Mouse (Mus musculus): ENCODE results near the gene Adrb1.
"Not testable (repeated sequence)": the region's sequence is repeated elsewhere in the genome, so short reads cannot be mapped to it uniquely, and the experiment has no call there.

Gene Adrb1

DNA sequence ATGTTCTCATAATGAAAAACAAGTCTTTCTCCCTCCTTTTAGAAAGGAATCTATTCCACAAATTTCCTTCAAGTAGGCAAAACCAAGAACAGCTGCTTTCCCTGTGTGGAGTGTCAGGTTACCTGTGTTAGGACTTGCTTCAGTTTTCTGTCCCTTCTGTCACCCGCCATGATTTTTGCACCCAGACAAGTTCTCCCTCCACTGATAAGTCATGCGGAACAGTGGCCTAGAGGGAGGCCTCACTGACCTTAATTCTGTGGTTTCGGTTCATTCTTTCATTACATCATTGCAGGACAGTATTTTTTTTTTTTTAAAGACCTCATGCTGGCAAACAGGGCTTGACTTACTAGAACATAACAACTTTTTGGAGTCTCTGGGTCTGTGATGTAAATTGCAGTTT is 27.3 kb downstream of the Adrb1 start:
- DNase-seq (ENCODE audit: low read depth, low spot score), result peak; percentile 29

DNA sequence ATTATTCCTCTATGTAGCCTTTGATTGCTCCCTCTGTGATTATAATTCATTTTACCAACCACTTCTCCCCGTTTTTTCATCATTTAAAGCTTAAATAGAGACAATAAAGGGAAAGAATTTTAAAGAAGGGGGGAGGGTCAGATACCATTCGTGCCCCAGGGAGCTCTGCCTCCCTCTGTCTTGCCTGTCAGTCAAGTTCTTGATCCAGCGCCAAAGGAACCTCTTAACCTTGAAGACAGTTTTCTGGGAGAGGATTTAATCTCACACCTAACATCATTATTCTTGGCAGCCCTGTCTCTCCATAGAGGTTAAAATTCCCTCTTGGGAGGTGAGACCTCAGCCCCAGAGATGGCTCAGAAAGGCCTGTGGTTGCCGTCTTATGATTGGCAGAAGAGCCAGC is 28.7 kb downstream of the Adrb1 start:
- DNase-seq (ENCODE audit: low read depth, low spot score), result no peak

DNA sequence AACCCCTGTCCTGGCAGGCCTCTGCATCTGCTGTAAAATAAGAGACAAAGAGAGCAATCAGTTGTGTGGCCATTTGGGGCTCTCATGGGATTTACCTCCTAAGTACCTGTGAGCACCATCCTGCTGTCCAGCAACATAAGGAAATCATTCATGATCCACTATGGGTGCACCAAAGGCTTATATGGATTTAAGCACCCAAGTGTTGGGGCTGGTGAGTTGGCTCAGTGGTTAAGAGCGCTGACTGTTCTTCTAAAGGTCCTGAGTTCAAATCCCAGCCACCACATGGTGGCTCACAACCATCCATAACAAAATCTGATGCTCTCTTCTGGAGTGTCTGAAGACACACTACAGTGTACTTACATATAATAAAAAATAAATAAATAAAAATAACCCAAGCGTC is 32.5 kb downstream of the Adrb1 start:
- not testable (repeated sequence) for DNase-seq (ENCODE audit: low read depth, low spot score)

DNA sequence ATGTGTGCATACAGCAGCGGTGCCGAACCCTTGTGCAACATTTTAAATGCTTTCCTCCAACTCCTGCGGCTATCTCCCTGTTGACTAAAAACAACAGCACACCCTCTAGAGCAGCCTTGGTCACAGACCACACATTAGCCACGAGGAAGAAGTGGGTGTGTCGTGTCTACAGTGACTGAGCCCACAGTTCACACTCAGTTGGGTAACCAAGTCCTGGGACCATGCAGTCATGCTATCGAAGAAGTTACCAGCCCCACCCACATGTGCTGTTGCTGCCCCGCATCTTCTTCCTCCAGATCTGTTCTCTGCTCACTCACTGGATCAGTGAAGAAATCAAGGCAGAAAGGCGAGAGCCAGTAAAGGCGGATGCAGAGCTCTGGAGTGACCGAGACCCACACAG is 34.4 kb downstream of the Adrb1 start:
- no peak for DNase-seq (ENCODE audit: low read depth, low spot score)

DNA sequence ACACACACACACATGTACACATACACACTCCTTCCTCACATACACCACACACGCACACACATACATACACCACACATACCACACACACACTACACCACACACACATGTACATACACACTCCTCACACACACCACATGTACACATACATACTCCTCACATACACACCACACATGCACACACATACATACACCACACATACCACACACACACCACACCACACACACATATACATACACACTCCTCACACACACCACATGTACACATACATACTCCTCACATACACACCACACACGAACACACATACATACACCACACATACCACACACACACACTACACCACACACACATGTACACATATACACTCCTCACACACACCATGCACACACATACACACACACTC is 36.3 kb downstream of the Adrb1 start:
- no peak for DNase-seq (ENCODE audit: low read depth, low spot score)

DNA sequence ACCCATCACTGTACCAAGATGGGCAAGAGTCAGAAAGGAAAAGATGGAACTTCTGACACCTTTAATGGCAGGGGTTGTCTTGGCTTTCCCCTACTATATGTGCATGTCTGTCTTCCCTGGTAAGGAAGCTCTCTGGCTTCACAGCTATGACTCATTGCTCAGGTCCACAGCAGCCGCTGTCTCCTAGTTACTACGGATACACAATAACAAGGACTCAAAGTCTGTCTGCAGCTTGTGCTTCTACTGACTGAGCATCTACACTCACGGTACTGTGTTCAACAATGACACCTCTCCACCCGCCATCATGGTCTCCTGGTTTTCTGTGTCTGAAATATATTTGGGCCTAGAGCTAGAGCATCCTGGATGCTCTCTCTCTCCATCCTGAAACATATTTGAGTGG is 37.7 kb downstream of the Adrb1 start:
- no peak for DNase-seq (ENCODE audit: low read depth, low spot score)

DNA sequence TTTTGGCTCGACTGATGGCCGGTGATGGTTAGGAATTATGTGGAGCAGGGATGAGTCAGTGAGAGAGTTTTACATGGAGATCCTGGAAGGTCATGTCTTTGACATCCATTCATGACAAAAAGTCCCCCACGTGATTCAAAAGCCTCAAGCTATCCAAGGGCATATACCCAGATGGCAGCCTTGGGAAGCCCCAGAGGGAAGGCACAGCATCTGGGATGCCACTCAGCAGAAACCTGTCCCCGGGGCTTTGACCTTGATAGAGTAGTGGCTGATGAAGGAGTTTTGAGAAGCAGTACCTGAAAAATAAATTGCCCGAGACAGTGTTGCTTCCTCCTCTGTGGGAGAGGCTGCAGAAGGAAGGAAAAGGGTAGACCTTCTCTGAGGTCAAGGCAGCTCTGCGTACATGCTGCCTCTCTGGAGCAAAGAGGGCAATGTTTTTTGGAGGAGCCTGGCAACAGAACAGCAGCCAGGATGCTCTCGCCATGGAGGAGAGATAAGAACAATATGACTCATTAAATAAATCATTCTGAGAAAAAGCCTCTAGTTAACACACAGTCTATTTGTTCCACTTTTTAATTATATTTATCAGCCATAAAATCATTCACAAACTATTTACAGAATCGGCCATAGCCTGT is 38.4 kb downstream of the Adrb1 start:
- no peak for DNase-seq (ENCODE audit: low read depth, low spot score)

DNA sequence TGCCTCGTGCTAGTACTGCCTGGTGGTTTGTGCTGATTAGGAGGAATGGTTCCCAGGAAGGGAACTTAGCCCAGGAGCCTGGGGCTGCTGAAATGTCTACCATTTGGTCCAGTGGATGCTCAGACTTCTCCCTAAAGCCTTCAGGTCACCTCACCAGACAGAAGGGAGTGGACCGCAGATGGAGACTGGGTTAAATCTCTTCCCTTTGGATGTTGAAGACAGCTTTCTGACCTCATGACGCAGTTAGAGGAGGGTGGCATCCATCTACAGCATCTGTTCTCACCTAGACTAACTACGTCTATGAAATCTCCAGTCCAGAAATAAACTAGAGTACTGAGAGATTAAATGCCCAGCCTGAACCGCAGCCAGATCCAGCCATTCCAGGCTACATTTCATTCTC is 39.1 kb downstream of the Adrb1 start:
- DNase-seq (ENCODE audit: low read depth, low spot score), result no peak

DNA sequence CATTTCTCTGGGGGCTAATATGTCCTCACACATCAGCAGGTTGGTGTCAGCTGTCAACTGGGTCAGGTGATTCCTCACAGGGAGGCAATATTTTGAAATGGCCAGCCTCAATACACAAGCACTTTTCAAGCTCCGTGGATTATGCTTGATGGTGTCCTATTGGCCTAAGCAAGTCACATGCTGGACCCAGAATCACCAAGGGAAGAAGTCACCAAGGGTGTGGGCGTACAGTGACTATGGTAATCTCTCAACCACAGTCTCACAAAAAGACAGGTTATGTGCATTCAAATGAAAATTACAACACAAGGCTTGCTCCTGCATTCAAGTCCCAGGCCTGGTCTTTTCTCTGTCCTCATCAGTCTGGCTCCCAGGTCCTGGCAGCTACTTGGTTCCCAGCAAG is 39.7 kb downstream of the Adrb1 start:
- no peak for DNase-seq (ENCODE audit: low read depth, low spot score)

DNA sequence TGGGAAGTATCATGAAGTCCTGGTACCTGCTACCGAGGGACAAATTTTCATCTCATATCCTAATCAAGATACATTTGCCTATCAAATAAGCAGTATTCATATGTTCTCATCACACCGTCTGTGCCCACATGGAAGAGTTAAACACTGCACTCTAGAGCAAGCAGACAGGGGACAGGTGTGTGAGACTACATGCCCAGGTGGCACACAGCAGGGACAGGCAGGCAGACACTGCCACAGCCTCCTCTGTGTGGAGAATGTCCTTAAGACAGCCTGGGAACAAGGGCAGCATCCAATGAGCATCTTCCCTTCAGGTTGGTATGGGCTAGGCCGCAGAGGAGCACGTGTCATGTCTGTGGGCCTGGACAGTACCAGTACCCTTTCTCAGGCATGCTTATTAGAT is 40.7 kb downstream of the Adrb1 start:
- DNase-seq (ENCODE audit: low read depth, low spot score), result no peak

DNA sequence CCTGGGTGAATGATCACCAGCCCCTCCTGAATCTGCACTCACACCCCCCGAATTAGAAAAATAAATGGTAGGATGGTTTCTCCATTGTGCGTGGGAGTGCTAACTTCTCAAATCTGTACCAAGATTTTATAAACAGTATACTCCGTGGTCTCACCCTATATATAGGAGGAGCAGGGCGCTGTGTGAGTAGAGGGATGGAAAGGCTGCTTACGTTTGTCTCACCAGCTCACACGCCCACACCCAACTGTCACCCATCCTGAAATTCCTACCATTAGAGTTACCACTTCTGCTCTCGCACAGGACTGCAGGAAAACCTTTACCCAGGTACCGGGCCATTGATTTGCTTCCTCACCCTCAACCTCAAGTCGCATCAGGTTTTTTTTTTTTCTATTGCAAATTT is 47.0 kb downstream of the Adrb1 start:
- no peak for DNase-seq (ENCODE audit: low read depth, low spot score)

DNA sequence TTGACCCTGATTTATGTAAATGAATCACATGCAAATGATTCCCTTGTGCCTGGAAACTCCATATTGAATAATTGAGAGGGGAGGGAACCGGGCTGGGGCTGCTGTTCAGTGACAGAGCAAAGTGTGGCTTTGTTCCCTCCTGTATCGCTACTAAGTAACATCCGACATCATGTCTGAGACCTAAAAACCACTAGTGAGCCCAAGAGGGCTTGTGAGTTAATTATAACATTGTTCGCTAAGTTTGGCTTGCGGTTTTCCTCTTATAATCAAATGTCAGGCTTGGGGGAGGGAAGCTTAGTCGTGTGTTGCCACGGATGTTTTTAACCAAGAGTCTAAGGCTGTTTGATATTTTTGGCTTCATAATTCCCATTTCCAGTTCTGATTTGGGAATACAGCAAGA is 50.2 kb downstream of the Adrb1 start:
- no peak for DNase-seq (ENCODE audit: low read depth, low spot score)

DNA sequence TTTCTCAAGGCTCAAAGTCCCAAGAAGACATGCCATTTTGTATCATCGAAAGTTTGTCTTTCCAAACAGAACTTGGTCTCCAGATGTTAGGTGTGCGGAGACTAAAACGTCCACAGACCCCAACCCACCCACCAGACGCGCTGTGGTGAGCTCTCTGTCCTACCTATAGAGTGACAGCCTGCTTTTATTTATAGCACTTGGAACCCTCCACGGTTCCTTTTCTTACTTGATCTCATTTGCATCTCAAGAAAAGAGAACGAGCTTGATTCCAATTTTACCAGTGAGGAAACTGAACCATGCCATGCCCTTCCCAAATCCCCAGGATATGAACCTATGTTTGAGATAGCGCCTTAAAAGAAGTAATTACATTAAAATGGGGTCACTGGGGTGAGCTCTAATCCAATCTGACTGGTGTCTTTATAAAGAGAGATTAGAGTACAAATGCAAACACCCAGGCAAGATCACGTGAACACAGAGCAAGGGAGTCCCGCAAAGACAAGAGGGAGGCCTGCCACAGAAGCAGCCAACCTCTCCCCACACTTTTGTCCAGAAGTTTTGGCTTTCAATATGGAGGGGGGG is 51.5 kb downstream of the Adrb1 start:
- DNase-seq (ENCODE audit: low read depth, low spot score), result no peak

DNA sequence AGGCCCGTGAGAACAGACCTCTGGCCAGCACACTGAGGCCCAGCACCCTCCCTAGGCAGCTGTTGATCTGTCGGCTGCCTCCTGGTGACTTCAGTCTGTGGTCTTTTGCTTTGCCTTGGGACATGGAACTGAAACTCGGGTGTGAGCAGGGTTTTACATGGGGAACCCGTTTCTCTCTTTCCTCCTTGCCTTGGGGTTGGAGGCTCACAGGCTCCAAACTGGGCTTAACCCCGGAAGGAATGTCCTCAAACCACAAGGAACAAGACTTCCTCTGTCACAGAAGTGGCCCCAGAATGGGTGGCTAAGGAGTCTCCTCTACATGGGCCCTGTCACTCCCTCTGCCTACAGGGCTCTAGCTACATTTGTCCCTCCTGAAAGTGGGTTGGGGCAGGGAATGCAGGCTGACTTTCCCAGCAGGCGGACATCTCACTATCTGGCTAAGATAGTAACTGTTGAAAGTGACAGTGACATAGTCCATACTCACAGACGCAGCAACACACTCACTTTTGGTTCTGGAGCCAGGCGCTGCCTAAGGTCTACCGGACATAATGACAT is 52.5 kb downstream of the Adrb1 start:
- DNase-seq (ENCODE audit: low read depth, low spot score), result no peak

DNA sequence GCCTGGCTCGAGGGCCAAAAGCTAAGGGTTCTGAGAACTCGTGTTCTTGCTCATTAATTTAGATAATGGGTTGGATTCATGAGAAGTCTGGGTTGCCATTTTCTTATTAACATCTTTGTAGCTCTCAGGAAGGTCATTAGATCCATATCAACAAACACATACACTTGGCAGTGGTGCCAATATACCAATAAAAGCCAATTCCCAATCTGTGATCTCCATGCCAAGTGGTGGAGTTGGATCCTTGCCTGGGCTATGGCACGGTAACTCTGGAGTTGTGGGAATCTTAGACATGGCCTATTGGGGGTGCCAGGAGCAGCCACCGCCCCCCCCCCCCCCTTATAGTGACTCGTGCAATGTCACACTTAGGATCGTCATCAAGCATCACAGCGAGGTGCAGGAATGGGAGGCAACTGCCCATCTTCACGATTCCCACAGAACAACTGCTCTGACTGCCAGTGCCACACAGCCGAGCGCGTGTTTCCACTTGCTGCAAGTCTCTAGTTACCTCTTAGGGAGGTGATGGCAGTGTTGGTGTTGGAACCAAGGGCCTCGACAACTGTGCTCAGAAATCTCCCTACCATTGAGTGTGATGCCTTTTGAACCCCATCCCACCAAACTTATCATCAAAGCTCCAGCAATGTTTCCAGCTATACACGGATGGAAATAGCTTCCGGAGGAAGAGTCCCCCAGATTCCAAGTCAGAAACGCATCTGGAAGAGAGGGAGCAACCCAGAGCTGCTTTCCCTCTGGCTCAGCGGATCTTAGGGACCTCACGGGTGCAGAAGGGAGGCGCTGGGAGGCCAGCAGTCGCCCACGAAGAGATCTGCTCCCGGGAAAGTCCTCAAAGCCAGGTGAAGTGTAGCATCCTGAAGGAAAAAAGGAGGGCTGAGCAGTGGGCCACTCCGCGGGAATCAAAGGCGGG is 53.2 kb downstream of the Adrb1 start:
- no peak for DNase-seq (ENCODE audit: low read depth, low spot score)

DNA sequence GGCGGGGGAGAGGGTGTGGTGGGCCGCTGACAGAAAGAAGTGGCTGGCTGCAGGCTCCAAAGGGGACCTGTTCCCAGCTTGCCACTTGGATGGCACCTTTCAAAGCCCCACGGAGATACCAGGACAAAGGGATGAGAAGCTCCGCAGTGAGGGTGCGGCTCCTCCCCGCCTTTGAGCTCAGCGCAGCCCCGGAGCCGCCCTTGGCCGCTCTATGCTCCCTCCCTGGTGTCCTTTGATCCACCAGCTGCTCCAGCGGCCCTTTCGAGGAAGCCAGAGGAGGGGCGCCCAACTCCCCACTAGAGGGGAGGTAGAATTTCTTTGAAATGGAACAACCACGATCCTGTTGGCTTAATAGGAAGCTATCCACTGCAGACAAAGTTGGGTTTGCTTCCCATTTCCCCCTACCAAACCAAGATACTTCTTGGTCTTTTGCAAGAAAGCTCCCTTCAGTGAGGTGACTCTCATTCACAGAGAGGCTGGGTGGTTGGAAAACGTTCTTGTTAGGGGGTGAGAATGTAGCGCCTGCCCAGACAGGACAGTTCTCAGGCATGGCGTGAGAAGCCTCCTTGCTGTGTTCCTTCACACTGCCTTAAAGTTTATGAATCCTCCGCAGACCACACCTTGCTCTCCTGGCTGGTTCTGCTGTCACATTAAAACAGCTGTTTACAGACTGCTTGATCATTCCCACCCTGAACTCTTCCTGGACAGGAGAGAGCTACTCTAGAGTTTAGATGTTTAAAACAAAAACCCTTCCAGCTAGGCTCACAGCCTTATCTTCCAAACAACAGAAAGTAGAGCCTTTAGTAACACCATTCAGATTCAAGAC is 54.1 kb downstream of the Adrb1 start:
- peak; percentile 38 for DNase-seq (ENCODE audit: low read depth, low spot score)

DNA sequence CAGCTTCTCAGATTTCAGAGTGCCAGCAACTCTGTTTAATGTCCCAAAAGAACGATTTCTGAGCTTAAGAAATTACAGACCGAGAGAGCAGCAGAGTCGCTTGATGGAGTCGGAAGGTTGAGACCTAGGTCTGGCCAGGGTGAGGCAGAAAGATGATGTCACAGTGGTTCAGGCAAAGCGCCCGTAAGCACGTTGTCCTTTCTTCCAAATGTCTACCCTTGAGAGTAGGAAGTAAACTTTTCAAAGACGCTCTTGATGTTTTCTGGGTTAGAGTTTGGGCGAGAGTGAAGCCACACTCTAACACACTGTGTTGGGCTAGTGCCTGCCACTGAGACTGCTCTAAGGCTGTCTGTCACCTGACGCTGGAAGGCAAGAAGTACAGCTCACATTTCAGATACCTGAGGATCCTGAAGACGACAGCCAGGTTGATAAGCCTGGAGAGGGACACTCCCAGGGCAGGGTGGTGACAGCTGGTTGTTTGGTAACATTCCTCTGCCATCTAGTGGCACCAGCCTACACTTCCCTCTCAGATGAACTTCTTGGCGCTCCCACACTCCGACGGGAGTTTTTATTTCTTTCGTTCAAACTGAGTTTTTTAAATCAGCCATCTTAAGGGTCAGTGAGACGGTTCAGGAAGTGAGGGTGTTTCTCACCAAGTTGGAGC is 54.9 kb downstream of the Adrb1 start:
- peak; percentile 50 for DNase-seq (ENCODE audit: low read depth, low spot score)

DNA sequence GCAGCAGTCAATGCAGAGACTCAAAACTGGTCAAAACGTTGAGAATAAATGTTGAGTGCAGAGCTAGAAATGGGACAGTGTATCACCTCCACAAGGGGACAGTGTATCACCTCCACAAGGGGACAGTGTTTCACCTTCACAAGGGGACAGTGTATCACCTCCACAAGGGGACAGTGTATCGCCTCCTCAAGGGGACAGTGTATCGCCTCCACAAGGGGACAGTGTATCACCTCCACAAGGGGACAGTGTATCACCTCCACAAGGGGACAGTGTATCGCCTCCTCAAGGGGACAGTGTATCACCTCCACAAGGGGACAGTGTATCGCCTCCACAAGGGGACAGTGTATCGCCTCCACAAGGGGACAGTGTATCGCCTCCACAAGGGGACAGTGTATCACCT is 56.5 kb downstream of the Adrb1 start:
- not testable (repeated sequence) for DNase-seq (ENCODE audit: low read depth, low spot score)

All from mesoderm, embryonic 11.5 days (tissue).